Mouse (Mus musculus) frontal cortex, adult (tissue): ENCODE results near the gene Tmem210.

Experiments used
- ATAC-seq: cut with Nextera tagmentation; 2 replicates; pipeline ENCODE4 v1.9.2; 2017; ENCODE audit warnings: mild to moderate bottlenecking, moderate library complexity, mixed read lengths; ENCODE audit not compliant: low TSS enrichment

The Tmem210 gene

DNA sequence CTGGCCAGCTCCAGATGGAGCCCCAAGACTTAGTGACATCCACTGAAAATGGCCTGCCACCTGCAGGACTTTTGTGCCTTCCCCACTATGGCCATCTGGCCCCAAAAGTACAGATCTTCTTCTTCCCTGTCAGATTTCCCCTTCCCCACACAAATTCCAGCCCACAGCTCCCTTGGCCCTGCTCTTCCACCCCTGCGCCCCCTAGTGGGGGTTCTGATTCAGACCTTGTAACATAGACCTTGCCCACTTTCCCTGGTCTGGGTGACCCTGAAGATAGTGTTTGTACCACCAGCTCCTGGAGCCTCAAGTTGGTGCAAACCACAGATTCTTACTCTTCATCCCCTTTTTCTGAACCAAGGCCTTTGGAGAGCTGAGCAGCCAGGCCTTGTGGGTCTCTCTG, 4.9 kb downstream of the Tmem210 start:
- ATAC-seq, result no peak

DNA sequence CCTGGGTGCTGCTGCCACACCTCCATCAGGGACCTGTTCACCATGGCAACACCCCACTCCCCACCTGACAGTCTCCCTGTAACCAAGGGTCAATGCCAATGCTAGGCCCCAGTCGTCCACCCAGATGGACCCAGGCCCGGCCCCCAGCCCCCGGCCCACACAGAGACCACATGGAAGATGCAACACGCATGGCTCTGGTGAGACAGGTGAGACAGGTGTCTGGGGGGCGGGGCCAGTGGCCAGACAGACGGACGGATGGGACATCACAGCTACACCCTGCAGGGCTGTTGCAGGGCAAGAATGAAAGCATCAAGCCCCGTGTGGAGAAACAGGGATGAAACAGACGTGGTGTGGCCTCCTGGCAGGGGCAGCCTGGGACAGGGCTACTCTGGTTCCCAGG, 5.8 kb downstream of the Tmem210 start:
- no peak for ATAC-seq

DNA sequence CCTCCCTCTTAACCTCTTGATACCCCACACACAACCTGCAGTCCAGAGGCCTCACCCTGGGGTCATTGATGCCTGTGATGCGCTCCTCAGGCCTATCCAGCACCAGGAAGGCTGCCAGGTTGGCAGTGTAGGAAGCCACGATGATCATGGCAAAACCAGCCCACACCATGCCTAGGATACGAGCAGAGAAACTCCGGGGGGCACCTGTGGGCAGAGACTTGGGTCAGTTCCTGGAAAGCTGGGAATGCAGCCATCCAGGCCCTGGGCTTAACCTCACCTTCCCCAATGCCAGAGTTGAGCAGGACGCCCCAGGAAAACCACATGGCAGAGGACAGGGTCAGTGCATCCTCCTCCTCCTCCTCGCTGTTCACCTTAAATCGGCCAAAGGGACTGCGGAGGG, 9.1 kb downstream of the Tmem210 start:
- no peak for ATAC-seq

DNA sequence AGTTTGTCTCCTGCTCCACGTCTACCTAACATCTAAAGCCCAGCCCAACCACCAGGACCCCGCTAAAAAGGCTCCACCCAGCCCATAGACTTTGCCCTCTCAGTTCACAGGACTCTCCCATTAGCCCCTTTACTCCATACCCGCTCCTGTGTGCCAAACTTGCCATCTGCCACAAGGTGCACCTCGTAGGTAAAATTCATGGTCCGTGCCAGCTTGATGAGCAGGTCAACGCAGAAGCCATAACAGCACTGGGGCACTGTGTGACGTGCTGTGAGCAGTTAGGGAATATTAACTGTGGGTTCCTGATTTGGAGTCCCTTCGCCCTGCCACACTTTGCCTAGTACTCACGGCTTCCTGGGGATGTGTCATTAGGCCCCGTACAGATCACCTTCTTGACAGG, 10.1 kb downstream of the Tmem210 start:
- no peak for ATAC-seq

DNA sequence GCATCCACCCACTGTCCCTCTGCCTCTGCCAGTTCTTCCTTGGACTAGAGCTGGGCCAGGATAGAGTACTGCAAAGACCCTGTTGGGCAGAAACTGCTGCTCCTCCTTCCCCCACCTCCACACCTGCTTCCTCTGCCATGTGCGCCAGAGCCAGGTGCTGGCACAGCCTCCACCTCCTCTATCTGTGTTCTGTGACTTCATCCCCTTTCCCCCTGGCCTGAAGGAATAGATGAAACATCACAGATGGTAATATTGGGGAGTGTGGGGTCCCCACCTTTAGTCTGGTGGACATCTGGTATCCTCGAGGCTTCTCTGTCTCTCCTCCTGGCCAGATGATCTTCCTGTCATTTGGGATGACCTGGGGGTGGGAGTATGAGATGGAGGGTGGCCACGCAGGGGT, 15.5 kb downstream of the Tmem210 start:
- ATAC-seq, result no peak

DNA sequence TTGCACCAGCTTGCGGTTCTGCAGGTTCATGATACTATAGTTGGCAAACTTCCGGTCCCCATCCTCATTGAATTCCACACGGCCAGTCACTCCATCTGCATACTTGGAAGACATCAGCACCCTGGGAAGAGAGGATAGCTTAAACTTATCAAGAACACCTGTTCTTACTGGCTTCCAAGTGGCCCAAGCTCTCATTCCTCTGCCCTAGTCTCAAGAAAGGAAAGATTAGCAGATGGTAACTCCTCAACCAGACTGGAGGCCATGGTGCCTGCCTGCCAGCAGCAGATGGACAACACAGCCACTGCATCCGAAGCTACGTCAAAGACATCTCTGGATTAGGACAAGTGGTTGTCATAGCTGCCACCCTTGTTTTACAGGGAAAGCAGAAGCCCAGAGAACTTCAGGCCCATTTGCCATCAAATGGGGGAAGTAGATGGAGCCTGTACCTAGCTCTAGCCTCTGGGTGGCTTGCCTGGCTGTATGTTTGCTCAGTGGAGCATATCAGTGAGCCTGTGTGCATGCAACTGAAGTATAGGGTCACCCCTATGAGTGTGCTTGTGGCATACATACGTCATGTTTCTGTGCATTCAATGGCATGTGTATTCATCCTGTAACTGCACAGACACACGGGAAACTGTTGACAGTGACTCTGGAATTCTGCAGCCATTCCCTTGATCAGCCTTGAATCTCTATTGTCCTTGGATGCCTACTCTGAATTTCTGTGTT, 16.1 kb downstream of the Tmem210 start:
- ATAC-seq, result peak; percentile 18; the same call in 1 of the 2 replicates

DNA sequence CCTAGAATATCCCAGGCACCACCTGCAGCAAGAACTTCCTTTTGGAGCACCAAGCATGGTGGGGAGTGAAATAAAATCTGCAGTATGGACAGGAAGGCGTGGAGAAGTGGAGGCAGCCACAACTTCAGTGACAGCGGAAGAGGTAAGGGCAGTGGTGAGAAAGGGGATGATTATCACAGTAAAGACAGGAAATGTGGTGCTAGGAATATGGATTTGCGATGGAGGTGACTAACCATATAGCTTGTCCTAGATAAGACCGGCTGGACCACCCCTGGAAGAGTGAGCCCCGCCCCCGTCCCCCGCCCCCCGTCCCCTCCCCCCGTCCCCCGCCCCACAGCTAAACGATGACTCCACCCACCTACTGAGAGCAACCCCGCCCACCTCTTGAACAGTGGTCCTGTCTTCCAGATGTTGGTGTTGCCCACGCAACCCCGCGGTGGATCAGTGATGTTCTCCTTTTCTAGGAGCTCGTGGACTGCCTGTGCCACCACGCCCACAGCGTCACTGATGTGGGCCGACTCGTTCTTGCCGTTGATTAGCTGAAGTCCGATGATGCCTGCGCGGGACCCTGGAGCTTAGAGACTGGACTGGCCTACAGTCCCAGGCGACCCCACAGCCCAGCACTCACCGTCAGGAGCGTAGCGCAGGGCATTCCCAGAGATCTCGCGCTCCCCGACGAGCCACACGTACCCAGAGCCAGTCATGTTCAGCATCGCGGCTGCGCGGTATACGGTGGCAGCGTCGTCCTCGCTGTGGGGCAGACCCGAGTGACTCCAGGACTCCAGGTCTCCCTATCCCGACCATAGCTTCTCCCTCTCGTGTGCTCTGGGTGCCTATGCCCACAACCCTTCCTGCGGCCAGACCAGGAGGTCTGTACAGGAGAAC, 17.0 kb downstream of the Tmem210 start:
- ATAC-seq, result 0 out of 2 replicates have a peak, but pooled peaks have one; percentile 31

DNA sequence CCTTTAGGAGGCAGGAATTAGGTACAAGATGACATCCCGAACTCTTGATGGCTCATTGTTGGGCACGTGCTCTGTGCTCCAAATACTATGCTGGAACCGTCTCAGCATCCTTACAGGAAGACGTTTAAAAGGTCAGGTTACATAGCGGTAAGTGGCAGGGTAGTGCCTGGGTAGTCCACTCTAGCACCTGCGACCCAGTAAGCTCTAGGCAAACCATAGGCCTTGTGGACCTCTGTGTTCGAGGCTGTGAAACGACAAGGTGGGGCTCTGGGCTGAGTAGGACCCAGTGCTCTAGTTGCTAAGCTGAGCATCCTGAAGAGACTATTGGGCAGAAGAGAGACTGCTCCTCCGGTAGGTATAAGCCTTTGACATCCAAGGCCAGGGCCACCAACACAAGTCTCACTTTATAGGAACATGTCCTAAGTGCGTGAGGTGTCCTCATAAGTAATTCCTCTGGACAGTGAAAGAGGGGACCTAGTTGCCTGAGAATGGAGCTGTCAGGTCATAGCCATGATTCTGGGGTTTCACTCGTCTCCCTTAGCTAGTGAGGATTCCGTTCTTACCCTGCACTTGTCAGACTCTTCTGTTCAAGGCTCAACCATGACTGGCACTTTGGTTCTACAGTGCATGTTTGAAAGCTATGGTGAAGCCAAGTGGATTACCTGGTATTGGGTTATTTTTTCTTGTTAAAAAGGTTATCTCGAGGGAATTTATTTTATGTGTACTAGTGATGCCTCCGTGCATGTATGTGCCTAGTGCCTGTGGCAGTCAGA, 17.8 kb downstream of the Tmem210 start:
- ATAC-seq, result no peak

DNA sequence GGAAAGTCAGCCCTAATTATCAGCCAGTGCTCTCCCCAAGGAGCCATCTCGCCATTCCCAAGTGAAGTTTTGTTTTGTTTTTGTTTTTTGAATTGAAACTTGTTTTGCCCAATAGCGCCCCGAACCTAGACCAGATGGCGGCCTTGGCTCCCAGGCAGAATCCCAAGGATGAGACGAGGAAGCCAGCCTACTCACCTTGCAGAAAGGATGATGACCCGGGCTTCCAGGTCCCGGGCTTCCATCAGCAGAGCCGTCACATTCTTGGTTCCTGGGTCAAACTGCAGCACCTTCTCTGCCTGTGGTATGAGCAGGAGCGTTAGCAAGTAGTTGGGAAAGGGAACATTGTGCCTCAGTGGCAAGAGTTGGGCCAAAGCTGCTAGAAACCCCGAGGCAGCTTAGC, 22.2 kb downstream of the Tmem210 start:
- no peak for ATAC-seq

DNA sequence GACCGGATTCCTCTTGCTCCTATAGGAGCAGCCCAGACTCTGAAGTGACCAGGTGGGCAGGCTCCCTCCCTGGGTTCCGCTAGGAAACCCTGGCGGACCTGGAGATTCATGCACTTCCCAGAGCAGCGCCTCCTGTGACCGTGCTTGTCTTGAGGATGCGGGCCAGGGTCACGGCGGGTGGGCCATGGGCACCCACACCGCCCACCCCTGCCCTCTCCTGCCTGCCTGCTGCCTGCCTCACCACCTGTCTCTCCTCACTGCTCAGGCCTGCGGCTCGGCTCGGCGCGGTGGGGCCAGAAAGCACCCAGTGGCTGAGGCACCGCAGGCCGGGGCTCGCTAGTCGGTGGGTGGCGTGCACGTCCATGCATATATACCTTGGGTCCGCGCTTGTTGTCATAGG, 23.0 kb downstream of the Tmem210 start:
- ATAC-seq, result no peak

DNA sequence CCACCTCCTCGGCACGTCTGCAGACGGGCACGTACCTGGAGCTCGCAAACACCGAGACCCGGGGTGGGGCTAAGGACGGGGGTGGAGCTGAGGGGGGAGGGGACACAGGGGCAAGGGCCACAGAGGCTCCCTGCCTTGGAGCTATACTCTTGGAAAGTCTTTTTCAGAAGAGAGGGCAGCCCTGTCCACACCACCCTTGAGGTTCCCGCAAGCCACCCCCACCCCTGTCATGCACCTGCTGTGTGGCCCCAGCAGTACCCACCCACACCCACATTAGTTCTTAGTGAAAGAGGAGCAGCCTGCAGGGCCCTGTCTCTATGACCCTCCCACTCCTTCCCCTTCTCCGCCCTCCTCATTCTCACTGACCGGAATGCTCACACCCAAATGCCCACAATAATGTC, 23.5 kb downstream of the Tmem210 start:
- ATAC-seq, result no peak

DNA sequence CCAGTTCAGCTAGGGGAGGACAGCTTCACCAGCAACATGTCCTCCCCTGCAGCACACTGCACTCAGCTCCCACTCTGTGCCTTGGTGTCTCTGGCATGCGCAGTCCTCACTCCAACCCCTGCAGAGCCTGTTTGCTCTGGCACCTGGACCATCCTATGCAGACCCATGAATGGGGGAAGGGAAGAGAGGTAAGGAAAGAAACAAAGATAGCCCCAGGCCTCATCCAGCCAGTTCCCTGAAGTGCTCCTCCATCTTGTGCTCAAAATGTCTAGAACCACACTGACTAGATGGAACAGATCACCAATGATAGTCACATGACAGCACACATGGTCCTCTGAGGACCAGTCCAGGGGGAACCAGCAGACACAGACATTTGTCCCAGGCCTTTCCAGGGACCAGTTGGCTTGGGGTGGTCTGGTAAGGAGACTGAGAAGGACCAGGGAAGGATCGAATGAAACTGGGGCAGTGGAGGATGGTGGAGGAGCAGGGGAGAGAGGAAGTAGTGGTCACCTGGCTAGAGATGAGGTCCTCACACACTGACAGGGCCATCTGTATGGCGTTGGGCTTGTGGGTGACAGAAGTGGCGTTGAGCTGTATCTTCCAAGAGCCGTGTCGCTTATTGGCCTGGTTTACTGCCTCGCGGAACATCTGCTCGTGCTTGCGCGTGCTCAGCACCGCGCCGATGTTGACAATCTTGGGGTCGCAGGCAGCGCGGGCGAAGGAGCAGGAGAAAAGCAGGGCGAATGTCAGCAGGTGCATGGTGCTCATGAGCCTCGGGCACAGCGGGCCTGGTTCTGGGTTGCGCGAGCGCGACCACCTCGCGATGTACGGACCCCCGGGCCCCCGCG, 30.4 kb downstream of the Tmem210 start:
- ATAC-seq, result peak; percentile 67

DNA sequence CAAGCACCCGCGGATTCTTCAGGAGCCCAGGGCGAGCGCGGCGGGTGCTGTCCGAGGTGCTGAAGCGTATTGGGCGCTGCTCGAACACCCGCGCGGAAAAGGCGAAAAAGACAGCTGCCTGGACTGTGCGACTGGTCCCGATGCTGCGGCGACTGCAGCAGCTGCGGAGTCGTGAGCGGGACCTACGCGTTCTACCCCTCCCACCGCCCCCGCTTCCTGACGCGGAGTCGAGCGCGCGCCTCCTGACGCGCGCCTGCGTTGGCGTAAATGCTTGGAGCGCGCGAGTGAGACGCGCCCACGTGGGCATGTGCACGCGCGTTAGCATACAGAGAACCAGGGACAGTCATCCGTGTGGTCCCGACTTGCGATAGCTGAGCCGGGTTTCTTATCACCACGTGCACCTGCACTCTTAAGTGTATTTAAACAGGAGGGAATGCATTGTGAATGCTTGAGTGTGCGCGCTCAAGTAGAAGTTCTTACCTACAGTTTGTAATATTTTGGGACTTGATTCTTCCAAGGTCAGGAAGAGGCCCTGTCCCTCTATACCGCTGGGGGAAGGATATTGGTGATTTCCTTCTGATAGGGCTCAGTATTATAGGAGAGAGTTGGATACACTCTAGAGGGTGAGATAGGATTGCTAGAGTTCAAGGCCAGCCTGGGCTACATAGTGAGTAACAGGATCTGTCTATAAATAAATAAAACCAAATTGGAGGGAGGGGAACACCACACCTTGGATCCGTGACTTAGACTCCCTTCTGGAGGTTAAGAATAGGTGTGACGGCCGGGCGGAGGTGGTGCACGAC, 31.2 kb downstream of the Tmem210 start, which contains the start of gene Grin1:
Gene Grin1 (minus strand): TSS at position 217 of the 803 bp plus-strand sequence.
- peak; percentile 66 for ATAC-seq

DNA sequence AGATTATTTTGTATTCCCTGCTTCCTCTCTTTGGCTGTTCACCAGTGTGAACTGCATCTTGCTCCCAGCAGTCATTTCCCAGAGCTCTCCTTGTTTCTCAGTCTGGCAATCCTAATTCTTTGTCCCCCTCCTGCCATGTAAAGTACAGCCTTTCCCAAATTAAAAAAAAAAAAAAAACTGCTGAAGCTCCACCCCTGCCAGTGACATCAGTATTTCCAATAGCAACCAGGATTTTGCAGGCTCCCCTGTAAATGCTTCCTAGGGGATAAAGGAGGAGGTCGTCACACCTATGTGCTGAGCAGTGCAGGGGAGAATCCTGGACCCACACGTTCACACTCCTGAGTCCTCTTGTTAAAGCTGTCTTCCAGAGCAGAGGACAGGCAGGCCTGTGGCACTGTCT, 32.1 kb downstream of the Tmem210 start:
- no peak for ATAC-seq

DNA sequence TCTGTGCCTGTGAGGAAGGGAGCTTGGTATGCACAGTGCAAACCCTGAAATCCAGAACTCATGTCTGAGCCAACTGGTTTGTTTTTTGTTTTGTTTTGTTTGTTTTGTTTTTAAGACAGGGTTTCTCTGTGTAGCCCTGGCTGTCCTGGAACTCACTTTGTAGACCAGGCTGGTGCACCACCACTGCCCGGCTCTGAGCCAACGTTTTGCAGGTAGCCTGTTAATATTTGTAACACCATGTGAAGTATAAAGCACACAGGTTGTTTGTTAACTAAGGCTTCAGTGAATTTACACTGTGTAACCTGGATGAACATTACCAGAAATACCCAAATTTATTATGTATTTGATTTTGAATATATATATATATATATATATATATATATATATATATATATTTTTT, 38.1 kb downstream of the Tmem210 start:
- ATAC-seq, result no peak

DNA sequence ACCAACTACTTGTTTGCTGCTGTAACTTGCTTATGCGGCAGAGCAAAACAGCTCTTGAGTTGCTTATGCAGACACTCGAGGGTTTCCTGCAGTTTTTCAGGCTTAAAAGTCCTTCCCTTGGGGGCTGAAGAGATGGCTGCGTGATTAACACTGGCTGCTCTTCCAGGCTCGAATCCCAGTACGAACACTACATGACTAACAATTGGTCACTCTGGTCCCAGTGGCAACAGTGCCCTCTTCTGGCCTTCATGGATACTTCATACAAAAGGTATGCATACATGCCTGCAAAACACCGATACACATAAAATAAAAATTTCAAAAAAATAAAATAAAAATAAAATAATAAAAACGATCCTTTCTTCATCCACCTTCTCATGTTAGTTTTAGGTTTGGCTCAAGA, 40.5 kb downstream of the Tmem210 start:
- ATAC-seq, result no peak

DNA sequence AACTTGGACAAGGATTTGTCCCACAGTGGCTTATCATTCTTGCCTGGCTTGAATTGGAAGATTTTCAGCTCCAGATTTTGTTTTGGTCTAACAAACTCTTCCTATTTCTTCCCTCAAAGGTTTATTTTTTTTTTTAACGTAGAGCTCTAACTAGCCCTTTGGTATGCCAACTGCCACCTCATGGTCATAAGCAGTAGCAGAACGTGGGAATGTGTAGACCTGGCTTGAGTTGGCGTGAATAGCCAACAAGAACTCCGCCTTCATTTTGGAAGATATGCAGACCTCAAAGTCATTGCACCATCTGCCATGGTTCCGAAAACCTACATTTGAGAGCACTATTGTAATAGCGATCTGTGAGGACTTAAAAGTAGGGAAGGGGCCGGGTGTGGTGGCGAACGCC, 43.5 kb downstream of the Tmem210 start:
- ATAC-seq, result no peak

DNA sequence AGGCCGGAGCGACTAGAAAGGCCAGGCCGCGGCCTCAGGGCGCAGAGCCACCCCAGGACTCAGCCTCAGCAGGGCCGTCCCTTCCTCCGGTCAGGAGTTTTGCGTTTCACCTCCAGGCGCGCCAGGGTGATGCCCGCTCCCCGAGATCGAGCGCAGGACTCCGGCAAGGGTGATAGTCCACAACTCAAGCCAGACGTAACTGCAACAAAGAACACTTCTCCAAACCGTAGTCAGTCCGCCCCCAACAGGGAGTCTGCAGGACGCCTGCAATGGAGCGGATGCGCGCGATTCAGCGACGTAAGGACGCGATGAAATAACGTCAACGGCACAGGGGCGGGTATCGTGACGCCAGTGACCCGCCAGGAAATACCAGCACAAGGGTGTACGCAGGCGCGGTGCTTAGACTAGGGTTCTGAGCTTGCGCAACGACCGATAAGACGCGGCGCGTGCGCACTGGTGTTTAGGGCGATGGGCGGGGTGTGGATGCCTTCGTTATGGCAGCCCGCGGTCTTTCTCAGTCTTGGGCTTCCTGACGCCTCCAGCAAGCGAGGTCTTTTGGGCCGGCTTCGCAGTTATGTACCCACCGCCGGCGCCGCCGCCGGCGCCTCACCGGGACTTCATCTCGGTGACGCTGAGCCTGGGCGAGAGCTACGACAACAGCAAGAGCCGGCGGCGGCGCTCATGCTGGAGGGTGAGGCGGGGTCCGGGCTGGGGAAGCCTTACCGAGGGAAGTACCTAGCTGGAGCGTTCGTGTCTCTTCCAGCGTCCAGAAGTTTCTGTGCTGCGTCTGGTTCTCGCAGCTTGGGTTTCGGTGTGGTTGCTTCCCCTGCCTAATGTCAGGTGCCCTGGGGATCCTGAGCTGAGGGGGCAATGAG, 44.6 kb downstream of the Tmem210 start, which contains the start of gene Man1b1:
Gene Man1b1 (plus strand): TSS at position 53 of the 875 bp plus-strand sequence.
- peak; percentile 98 for ATAC-seq

DNA sequence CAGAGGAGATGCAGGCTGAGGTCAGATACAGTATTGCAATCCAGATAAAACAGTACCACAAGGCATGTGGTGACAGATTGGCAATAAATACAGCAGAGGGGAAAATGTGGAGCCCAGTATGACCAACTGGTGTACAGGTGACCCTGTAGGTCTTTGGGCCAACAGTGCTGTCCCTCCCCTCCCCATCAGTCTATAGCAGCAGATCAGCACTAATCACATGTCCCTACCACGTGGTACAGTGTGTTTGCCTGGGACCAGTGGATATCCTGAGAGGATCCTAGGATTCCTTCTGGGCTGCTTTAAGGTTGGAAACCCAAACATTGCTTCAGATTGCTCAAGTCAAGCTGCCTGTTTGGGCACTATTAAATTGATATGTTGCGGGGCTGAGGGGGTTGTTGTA, 45.6 kb downstream of the Tmem210 start:
- ATAC-seq, result no peak
